Mouse (Mus musculus): ENCODE results near the gene Wfdc6a.

GRCm38 (mm10) chr2:164604411-164604810 is 19.2 kb upstream of the Wfdc6a start:
- TF ChIP-seq CTCF (IDR thresholded peaks at IDR 0.05; ENCODE audit: low read depth) (no peak), EP300 (IDR thresholded peaks at IDR 0.05; ENCODE audit: low read depth) (no peak)

All from liver, embryonic 14.5 days (tissue).